Mouse (Mus musculus) adipocyte (in vitro differentiated cells): Measurements from ENCODE around the gene Tubgcp2.

Source experiments
- DNase-seq: peaks from one replicate; pipeline ENCODE4 v3.0.0-alpha.2; 2016; ENCODE audit warnings: low spot score

Tubgcp2 gene

DNA sequence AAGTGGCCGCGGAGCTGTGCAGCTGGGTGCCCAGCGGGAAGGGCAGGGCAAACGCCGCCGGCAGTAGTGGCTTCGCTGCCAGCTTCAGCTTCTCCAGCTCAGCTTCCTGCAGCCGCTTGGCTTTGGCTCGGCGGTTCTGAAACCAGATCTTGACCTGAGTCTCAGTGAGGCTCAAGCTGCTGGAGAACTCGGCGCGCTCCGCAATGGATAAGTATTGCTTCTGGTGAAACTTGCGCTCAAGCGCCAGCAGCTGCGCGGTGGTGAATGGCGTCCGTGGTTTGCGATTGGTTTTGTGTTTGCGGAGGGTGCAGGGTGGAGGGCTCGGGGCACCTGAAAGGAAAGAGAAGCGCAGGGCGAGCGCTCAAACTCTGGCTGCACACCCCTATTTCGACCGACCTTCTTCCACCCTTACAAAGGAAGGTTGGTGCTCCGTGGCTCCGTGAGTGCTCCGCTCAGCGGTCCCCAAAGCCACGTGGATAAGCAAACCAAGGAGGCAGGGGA is 11.4 kb upstream of the Tubgcp2 start:
- DNase-seq: no peak

DNA sequence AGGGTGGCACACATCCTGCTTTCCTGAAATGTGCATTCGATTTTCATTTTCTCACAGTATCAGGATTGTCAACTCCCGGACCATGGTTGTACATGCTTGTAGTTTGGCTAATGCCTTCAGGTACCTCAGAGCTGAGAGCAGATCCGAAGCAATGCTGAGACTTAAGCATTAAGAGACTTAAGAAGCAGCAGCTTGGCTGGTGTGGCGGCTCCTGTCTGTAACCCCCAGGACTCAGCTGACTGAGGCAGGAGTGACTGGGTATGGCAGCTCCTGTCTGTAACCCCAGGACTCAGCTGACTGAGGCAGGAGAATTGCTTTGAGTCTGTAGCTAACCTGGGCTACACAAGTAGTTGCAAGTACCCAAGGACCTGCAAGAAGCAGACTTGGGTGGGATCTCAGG is 9.1 kb upstream of the Tubgcp2 start:
- DNase-seq: no peak

DNA sequence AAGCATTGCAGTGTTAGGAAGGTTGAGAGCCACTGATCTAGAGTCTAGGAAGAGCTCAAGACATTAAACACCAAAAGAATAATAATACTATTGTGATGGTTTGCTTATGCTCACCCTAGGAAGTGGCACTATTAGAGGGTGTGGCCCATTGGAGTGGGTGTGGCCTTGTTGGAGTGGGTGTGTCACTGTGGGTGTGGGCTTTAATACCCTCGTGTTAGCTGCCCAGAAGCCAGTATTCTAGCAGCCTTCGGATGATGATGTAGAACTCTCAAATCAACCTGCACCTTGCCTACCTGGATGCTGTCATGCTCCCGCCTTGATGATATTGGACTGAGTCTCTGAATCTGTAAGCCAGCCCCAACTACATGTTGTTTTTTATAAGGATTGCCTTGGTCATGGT is 6.3 kb upstream of the Tubgcp2 start:
- no peak for DNase-seq

DNA sequence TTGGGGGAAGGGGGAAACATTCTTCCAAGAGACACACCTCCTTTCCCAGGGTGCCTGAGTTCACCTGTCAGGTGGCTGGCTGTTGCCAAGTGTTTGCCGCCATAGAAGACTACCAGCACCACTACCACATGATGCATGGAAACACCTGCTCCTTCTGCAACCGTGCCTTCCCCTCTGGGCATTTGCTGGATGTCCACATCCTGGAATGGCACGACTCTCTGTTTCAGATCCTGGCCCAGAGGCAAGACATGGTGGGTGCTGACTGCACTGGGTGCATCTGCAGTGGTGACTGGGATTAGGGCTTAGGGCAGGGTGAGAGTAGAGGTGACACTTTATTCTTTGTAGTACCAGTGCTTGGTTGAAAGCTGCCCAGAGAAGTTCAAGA is 694 bp upstream of the Tubgcp2 start:
- no peak for DNase-seq

DNA sequence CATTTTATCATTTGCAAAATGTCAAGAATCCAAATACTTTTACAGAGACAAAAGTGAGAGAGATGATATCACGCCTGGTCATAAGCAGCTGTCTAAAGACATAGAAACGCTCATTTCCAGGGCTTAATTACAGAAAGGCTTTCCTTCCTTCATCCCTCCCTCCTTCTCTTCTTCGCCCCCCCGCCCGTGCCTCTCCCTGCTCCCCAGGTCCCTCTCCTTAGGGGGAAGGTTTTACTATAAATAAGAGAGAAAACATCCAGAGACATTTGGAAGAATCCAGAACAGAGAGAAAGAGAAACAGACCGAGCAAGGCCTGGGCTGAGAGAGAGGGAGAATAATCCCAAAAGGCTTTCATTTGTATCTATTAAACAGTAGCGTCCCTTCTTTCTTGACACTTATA is 1.0 kb downstream of the Tubgcp2 start:
- DNase-seq: no peak

DNA sequence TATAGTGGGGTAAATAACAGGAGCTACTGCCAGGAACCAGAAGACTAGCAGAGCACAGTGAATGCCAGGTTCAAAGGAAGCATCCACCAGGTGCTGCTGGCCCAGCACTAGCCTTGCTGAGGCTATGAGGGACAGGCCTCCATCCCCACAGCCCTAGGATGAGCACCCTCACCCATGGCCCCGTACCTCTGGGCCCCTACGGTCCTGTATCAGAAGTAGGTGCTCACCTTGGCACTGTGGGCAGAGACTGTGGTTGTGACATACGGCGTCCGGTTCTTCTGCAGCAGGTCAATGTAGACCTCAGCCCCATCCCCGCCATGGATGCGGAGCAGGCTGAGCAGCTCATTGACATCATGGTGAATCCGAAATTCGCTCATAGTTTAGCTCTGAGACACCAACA is 3.1 kb downstream of the Tubgcp2 start:
- no peak for DNase-seq

DNA sequence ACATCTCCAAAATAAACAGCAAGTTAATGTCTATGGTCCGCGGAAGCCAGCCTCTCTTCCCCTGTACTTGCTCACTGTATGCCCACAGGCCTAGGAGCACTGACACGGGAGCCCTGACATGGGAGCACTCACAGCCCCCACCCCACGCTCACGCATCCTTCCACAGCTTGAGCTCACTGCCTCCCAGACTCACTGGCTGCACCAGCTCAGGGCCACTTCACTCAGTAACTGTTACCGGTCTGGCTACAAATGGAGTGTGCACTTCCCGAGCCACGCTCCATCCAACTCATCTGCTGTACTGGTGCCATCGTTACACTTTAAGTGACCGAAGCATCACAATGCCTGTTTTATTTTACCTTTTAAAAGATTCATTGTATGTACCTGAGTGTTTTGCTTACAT is 4.1 kb downstream of the Tubgcp2 start:
- DNase-seq: no peak

DNA sequence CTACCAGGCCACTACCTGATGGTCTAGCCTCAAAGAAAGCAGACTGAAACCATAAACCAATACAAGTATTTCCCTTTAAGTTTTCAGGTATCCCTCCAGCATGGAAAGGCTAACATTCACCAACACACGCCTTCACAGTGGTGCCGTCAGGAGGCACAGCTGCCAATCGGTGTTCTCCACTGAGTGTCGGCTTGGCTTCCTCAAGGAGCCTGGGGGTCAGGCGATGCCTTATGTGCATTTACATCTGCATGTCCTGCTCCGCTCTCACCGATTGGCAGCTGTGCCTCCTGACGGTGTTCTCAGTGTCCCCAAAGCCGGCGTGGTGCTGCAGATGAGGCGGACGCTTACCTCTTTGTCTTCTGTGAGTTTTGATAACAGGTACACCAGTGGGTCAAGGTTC is 4.7 kb downstream of the Tubgcp2 start:
- DNase-seq: no peak

DNA sequence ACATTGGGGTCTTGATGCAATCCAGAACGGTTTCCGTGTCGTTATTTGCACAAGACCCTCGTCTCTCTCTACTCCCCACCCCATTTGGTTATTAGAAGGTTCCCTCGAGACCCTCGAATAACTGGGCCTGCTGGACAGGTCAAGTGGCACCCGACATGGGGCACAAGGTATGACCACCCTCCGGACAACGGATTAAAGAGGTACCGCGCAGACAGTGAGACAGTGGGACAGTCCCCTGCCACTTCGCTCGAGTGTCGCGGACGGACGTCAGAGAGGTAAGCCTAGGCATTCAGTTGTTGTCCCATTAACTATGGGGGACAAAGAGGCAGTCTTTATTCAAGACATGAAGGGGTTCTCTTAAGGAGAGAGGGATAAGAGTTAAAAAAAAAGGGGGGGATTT is 25.1 kb downstream of the Tubgcp2 start:
- no peak for DNase-seq

DNA sequence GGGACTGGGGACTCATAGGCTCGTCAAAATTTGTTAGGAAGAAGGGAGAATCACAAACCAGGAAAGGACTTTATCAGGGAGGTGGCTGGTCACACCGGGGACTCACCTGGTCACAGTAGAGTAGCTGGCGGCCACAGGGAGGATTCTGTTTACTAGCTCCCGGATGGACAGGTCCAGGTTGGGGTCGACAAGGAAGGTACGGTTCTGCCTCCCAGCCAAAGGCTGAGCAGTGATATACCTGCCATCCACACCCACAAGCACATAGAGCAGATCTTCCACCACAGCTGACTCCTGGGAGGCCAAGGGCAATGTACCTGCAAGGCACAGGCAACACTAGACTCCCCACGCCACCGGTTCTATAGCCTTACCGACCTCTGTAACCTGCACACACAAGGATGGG is 28.7 kb downstream of the Tubgcp2 start:
- DNase-seq: no peak

DNA sequence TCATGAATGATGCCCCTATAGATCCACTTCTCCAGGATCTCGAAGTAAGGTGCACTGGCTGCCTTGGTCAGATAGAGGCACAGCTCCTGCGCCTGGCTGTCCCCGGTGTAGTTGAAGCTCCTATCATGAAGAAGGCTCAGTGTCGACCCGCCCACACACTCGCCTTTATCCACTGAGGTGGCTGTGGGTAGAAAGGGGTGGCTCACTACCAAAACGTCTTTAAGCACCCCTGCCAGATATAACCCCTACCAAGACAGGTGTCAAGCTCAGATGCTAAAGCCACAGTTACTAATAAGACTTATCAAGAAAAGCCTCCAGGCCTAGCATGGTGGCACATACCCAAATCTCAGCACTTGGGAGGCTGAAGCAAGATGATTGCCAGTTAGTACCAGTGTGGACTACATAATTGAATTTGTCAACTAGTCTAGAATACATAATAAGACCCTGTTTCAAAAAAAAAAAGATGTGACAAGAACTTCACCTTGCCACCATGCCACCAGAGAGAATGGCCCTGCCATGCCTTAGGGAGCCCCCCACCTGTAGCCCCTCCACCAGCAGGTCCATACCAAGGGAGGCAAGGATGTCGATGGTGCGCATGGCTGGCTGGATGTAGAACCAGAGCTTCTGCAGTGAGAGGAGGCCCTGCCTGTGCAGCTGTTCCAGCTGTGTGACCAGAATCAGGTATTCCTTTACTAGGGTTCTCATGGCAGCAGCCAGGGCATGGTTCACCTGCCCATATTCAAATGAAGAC is 29.4 kb downstream of the Tubgcp2 start:
- DNase-seq: no peak

DNA sequence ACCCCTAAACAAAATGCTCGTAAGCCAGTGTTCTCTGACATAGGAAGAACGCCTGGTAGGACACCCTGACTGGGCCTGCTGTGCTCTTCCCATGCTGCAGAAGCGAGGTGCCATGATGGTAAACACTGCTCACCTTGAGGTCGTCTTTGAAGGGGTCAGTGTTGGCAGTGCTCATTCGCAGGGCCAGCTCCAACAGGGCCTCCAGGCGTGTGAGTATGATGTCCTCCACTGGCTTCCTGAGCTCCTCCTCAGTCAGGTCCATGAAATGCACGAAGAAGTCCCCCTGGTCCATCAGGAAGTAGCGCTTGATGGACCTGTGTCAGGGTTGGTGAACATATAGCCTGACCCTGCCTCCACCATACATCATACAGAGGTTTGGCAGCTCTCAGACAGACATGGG is 31.8 kb downstream of the Tubgcp2 start:
- DNase-seq: no peak

DNA sequence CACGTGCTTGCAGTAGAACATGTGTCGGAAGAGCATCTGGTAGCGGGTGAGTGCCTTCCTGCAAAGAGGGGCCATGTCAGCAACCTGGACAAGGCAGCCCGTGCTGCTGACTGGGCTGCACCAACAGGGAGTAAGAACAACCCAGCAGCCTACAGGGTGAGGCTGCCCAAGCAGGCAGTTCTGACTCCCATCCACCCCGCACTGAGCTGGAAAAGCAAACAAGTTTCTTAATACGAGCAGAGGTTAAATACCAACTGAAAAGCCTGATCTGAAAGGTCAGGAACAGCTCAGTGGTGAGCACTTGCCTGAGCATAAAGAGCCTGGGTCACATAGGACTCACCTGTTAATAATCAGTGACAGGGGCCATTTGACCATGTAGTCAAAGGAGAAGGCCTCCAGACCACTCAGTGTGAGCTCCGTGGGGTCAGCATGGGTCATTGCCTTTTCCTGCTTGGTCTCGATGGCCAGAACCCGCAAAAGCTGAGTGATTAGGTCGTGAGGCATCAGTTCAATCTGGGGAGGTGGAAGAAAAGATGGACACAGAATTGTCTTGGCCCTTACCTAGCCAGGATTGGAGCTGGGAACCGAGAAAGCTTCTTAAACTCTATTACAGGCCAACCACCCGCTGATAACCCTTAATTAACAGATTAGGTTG is 35.3 kb downstream of the Tubgcp2 start:
- DNase-seq: no peak

DNA sequence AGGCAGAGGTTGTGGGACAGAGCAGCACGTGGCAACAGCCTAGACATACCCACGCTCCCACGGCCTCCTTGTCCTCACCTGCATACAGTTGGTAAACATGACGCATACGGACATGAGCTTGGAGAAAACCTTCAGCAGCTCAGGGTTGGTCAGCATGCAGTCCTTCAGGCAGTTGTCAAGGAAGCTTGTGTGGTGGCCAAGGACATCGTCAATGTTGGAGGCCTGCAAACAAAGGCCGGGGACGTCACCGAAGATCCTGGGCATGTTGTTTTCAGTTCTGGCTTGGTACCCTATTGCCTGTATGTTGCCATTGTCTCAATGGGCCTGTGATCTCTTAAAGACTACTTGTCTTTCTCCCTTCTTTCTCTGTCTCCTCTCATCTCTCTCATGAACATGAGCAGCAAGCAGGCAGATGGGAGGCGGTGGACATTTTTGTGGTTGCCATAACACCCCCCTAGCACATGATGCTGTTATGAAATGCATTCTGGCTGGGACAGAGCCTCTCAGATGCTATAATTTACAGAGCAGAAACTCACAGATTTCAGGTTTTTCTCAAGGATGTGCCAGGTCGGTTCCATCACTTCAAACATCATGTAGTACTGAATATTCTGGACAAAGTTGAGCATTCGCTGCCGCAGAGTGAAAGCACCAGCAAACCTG is 37.6 kb downstream of the Tubgcp2 start:
- no peak for DNase-seq

DNA sequence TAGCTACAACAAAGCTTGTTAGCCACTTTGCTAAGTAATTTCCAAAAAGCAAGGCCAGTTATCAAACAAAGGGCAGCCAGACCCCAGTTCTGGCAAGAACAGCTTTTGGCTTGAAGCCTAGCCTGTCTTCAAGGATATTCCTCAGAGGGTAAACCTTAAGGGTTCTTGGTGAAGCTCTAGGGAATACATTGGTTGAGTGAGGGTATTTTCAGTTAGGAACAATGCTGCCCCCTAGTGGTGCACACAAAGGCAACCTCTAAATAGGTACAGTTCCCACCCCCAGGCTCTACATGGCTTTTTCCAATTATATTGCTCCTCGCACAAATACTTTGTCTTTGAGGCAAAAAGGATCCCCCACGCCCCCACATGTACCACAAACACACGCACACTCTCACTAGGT is 41.8 kb downstream of the Tubgcp2 start:
- DNase-seq: peak; percentile 58

DNA sequence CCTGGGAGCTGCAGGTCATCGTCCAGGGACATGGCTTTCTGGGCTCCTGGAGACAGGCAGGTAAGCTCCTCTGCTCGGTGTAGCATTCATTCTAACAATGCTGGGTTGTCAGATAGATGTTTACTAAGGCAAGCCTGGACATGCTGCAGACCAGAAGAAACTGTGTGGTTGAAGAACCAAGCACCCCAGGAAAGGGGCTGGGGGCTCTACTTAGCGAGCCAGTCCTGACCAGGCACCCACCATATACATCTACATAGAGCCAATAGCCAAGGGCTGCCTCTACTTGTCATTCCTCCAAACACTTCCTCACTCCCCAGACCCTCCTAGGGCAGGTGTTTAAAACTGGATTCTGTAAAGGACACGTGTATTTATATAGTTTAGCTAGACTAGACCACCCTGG is 42.3 kb downstream of the Tubgcp2 start:
- no peak for DNase-seq

DNA sequence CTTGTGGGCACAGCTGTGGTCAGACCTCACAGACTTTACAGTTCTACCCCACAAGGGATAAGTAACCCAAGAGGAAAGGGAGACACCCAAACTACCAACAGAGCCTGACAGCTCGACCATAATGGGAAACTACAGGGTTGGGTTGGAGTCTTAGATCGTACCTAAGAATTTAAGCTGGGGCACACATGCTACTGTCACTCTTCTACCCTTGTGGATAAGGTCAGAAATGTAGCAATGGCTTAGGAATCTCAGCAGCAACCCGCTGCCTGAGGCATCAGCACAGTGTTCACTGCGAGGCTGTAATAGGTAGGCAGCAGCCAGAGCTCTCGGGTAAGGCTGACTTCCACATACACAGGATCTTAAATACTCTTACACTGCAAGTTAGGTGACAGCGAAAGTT is 42.9 kb downstream of the Tubgcp2 start:
- no peak for DNase-seq

DNA sequence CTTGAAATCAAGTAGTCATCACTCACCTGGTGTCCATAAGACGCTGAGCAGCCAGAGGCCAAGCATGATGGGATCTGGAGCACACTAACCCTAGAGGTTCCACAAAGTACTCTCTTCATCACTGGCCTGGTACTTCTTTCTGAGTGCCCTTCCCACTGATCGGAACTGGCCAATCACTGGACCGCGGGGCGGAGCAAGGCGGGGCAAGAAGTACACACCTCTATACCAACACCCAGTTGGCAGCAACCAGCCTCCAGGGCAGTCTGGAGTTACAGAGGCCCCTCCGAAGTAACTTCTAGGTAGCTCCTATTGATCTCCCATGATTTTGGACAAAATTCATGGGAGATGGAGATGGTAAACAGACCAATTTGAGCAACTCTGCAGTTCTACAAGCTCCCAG is 44.1 kb downstream of the Tubgcp2 start, which contains the start of gene Adam8:
TSS of gene Adam8 (minus strand) at position 157 of the 400 bp plus-strand sequence.
- no peak for DNase-seq

DNA sequence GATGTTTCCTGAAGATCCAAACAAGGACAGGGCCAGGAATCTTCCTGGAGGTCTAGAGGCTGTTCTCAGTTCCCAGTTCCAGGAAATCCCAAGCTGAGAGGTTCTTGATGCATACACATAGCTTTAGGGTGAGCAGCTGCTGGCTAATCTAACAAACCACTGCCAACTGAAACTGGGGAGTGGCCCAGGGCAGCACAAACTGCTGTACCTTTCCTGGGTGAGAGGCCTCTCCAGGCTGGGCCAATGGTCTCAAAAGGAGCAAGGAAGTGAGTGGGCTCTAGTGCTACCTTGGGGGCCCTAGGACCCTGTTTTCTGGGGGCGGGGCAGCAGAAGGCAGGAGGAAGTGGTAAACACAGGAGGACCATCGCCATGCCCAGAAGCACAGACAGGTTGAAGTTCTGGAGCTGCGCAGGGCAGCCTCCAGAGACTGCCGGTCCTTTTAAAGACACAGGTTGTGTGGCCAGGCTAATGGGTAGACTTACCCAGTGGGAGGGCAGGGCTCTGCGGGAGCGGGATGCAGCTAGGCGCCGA is 45.5 kb downstream of the Tubgcp2 start:
- no peak for DNase-seq

DNA sequence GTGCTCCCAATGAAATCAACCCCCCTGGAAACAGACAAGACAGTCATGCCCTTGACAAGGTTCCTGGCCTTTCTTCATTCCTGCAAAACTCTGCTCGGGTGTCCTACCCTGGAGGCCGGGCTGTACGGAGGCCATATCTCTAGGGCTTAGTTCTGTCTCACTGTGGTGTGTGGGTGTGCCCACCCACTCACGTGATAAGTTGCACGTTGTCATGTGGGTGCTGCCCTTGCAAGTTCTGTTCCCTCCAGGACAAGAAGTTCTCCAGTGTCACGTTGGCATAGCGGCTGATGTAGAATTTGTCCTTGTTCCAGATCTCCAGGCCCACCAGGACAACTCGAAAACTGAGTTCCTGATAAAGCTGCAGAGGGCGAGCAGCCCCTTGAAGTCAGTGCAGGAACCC is 48.2 kb downstream of the Tubgcp2 start:
- no peak for DNase-seq

DNA sequence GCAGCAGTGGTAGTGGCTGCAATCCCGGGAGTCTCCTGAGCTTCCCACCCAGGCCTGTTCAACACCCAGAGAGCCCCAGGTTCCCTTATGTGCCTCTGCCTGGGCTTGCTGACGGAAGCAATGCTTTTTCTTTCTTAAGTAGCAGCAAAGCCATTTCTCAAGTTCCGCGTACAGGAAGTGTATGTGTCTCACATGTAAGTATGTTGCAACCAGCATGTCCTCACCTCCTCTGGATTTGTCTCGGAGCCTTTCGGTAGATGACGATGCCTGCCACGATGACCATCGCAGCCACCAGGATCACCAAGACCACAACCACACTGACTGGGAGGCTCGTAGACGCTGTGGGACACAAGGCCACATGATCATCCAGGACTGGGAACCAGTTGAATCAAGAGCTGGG is 52.0 kb downstream of the Tubgcp2 start:
- no peak for DNase-seq

DNA sequence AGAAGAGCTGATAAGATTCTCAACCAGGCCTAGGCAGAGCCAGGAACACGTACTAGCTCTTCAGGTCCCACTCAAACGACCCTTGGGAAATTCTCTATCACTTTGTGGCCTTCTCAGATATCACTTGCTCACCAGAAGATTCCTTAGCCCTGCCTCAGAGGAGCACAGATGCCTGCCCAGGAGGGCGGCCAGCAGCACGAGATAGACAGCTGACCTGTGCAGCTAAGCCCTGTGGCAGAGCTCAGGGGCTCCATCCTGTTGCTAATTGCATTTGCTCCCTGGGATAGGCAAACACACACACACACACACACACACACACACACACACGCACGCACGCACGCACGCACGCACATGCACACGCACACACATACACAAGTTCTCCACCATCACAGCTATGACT is 54.4 kb downstream of the Tubgcp2 start:
- DNase-seq: no peak

DNA sequence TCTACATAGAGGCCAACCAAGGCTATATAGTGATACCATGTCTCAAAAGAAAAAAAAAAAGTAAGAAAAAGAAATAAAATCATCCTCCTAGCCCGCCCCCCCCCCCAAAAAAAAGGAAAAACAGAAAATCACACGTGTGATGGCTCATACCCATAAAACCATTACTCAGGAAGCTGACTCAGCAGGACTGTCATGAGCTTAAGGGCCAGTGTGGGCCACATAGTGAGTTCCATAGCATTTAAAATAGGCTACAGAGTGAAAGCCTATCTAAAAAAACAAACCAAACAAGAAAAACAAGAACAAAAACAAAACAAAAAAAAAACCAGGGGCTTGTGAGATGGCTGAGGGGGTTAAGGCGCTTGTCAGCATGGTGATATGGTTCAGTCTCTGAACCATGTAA is 55.7 kb downstream of the Tubgcp2 start:
- DNase-seq: no peak
